Mouse (Mus musculus) myocyte (in vitro differentiated cells): Measurements from ENCODE around the gene E2f3. TPM values are rescaled to one million over a fixed set of nuclear protein-coding genes. Genes with fewer than 3 reads are reported as not detected.

Experiments used
- H3K27me3 ChIP-seq: one replicate; pipeline ENCODE4 v1.6.1; 2011; ENCODE audit not compliant: control insufficient read depth, insufficient read depth, insufficient read length
- H3K36me3 ChIP-seq: one replicate; pipeline ENCODE4 v1.6.1; 2011; ENCODE audit not compliant: control insufficient read depth, insufficient read depth
- H3K4me2 ChIP-seq: one replicate; pipeline ENCODE4 v1.6.1; 2011; ENCODE audit warnings: low read depth, control low read depth
- H3K4me3 ChIP-seq: one replicate; pipeline ENCODE4 v1.5.1; 2011; ENCODE audit warnings: mild to moderate bottlenecking, control low read depth, moderate library complexity
- H3K79me2 ChIP-seq: one replicate; pipeline ENCODE4 v1.6.1; 2011; ENCODE audit not compliant: control insufficient read depth, insufficient read depth
- H3ac ChIP-seq: one replicate; pipeline ENCODE4 v1.6.1; 2011; ENCODE audit not compliant: control insufficient read depth, insufficient read length
- CEBPB ChIP-seq: IDR thresholded peaks from 2 replicates; pipeline ENCODE4 v1.6.1; 2011; ENCODE audit warnings: mild to moderate bottlenecking, moderate library complexity; ENCODE audit not compliant: poor library complexity, insufficient read depth, severe bottlenecking
- E2F4 ChIP-seq: IDR thresholded peaks from one replicate; pipeline ENCODE4 v1.6.1; 2011; ENCODE audit warnings: mild to moderate bottlenecking, control low read depth, moderate library complexity; ENCODE audit not compliant: insufficient read depth
- MAX ChIP-seq: IDR thresholded peaks from one replicate; pipeline ENCODE4 v1.6.1; 2011; ENCODE audit warnings: low read depth, mild to moderate bottlenecking, control low read depth
- MYOD1 ChIP-seq, 3 experiments: IDR thresholded peaks; one replicate each; pipeline ENCODE4 v1.6.1; 2011; ENCODE audit warnings: control low read depth in 2 of 3, low read depth in 2 of 3, mild to moderate bottlenecking in 2 of 3, moderate library complexity in 1 of 3; ENCODE audit not compliant: insufficient read length in 2 of 3, control insufficient read depth in 1 of 3
- MYOG ChIP-seq, 3 experiments: IDR thresholded peaks; one replicate each; pipeline ENCODE4 v1.6.1; 2011; ENCODE audit warnings: control low read depth in 2 of 3, low read depth in 2 of 3, mild to moderate bottlenecking in 2 of 3; ENCODE audit not compliant: insufficient read length in 2 of 3, control insufficient read depth in 1 of 3, insufficient read depth in 1 of 3
- POLR2A ChIP-seq: IDR thresholded peaks from one replicate; pipeline ENCODE4 v1.6.1; 2011; ENCODE audit warnings: low read depth, mild to moderate bottlenecking, control low read depth, moderate library complexity; ENCODE audit not compliant: insufficient read length
- POLR2AphosphoS2 ChIP-seq: IDR thresholded peaks from one replicate; pipeline ENCODE4 v1.6.1; 2011; ENCODE audit warnings: low read depth, control low read depth; ENCODE audit not compliant: insufficient read length
- REST ChIP-seq: IDR thresholded peaks from one replicate; pipeline ENCODE4 v1.6.1; 2011; ENCODE audit warnings: mild to moderate bottlenecking, control low read depth, moderate library complexity; ENCODE audit not compliant: insufficient read depth, insufficient read length
- SRF ChIP-seq: IDR thresholded peaks from one replicate; pipeline ENCODE4 v1.6.1; 2011; ENCODE audit warnings: low read depth; ENCODE audit not compliant: control insufficient read depth, insufficient read length
- TCF12 ChIP-seq: IDR thresholded peaks from one replicate; pipeline ENCODE4 v1.6.1; 2011; ENCODE audit warnings: mild to moderate bottlenecking, control low read depth; ENCODE audit not compliant: poor library complexity, insufficient read depth, severe bottlenecking
- TCF3 ChIP-seq: IDR thresholded peaks from one replicate; pipeline ENCODE4 v1.6.1; 2011; ENCODE audit warnings: low read depth, control low read depth; ENCODE audit not compliant: insufficient read length
- USF1 ChIP-seq: IDR thresholded peaks from one replicate; pipeline ENCODE4 v1.6.1; 2011; ENCODE audit warnings: low read depth, mild to moderate bottlenecking, control low read depth, moderate library complexity
- polyA plus RNA-seq: library from polyadenylated mRNA; unstranded; fragments of >200 nt; fragmentation: generic; extraction: Trizol; gene quantifications from one replicate; pipeline ENCODE4 v1.2.1, GENCODE M21; 2012; ENCODE audit warnings: missing spikeins

The E2f3 gene
- polyA plus RNA-seq, 1 experiment = 5.6 TPM

DNA sequence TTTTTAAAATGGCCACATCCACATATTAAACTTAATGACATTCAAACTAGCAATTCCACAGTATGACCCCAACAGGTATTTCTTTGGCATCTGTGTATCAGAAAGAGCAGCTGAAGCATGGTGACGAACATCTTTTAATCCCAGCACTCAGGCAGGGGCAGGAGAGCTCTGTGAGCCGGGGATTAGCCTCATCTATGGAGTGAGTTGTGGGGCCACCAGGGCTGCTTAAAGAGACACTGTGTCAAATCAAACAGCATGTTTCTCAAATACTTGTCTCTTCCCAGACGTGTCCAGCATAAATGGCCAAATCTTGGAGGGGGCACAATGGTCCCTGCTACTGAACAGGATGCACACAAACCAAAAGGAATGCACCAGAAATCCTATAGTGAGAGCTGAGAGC lies 59.7 kb downstream of the E2f3 start:
- Histone ChIP-seq H3ac (no peak overlapping the region), H3K4me3 (no peak overlapping the region), H3K36me3 (no peaks in the 10 kb centered on the region), H3K79me2 (peaks cover 74% of the 10 kb centered on the region), H3K4me2 (no peak overlapping the region), H3K27me3 (no peaks in the 10 kb centered on the region)
- TF ChIP-seq E2F4 = no peak
- TF ChIP-seq POLR2A = no peak
- no peak for TF ChIP-seq REST
- no peak for TF ChIP-seq USF1
- TF ChIP-seq SRF = no peak
- no peak for TF ChIP-seq POLR2AphosphoS2
- no peak for TF ChIP-seq TCF3
- TF ChIP-seq TCF12 = no peak

DNA sequence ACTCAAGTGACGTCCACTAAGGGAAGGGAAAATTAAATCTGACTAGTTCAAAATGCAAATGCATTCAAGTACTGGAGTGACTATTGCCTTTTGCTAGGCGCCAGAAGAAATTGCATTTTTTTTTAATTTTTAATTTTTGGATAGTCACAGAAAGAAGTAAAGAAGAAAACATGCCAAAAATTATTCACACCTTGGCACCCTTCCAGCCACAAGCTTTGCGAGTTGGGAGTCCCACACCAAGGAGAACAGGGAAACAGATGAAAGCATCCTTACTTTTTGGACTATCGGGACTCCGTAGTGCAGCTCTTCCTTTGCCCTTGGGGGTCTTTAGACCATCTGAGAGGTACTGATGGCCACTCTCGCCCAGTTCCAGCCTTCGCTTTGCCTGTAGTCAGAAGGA lies 66.0 kb downstream of the E2f3 start:
- H3K79me2 ChIP-seq = peaks cover 31% of the 10 kb centered on the region

DNA sequence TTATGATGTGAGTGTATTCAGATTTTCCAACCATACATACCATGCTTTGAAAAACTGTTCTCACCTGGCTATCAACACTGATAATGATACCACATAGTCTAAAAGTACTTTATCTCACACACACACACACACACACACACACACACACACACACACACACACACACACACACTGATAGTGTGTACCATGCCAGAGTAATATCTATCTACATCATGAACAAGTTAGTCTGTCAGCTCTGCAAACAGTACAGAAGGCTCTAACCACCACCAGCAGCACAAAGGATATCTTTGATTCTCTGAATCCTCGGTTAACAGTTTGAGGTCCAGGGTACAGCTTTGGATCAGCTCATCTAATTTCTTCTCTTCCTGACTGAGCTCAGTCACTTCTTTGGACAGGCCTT lies 69.3 kb downstream of the E2f3 start:
- H3K4me2 ChIP-seq = no peak overlapping the region
- H3K79me2 ChIP-seq = peaks cover 7% of the 10 kb centered on the region
- H3K27me3 ChIP-seq = no peaks in the 10 kb centered on the region
- TF ChIP-seq REST = no peak
- TF ChIP-seq POLR2AphosphoS2 = no peak
- no peak for TF ChIP-seq POLR2A
- TF ChIP-seq MAX = no peak
- no peak for TF ChIP-seq E2F4
- TF ChIP-seq SRF = no peak
- no peak for TF ChIP-seq CEBPB
- TF ChIP-seq TCF12 = no peak
- TF ChIP-seq MYOD1 (IDR thresholded peaks at IDR 0.05; ENCODE audit: control insufficient read depth in 1 of 3, insufficient read length in 2 of 3, low read depth in 2 of 3) = no peak
- TF ChIP-seq MYOG (IDR thresholded peaks at IDR 0.05; ENCODE audit: control insufficient read depth in 1 of 3, insufficient read depth in 1 of 3, insufficient read length in 2 of 3, low read depth in 2 of 3) = no peak
- no peak for TF ChIP-seq USF1
- TF ChIP-seq TCF3 = no peak
- peaks cover 28% of the 10 kb centered on the region for H3K36me3 ChIP-seq
- no peak overlapping the region for H3ac ChIP-seq
- no peak overlapping the region for H3K4me3 ChIP-seq

More for the DNA sequence above, 66.0 kb downstream of the E2f3 start:
- H3K4me3 ChIP-seq = no peak overlapping the region
- no peak overlapping the region for H3K4me2 ChIP-seq
- TF ChIP-seq POLR2A (no peak), TCF12 (no peak), SRF (no peak), MAX (no peak), POLR2AphosphoS2 (no peak), REST (no peak), USF1 (no peak), MYOG (IDR thresholded peaks at IDR 0.05; ENCODE audit: control insufficient read depth in 1 of 3, insufficient read depth in 1 of 3, insufficient read length in 2 of 3, low read depth in 2 of 3) (no peak), CEBPB (no peak), MYOD1 (IDR thresholded peaks at IDR 0.05; ENCODE audit: control insufficient read depth in 1 of 3, insufficient read length in 2 of 3, low read depth in 2 of 3) (no peak)
- H3K36me3 ChIP-seq = peaks cover 15% of the 10 kb centered on the region
- no peak overlapping the region for H3ac ChIP-seq
- H3K27me3 ChIP-seq = no peaks in the 10 kb centered on the region

DNA sequence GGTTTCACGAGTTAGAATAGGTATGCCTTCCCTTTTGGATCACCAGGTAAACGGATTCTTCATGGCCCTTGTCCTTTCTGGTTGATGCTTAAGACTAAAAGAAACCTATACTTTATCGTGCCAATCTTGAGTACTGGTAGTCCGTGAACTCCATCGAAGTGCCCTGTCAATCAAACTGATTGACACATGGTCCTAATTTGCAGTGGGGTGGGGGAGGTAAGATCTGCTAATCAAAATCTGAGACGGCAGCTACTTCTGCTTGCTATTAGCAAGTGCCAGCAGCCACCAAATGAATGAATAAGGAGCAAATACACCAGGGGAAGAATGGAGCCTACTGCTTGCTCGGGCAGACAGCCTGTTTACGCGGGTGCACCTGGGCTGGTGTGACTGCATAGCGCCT lies 72.3 kb downstream of the E2f3 start:
- TF ChIP-seq CEBPB (no peak), MYOG (IDR thresholded peaks at IDR 0.05; ENCODE audit: control insufficient read depth in 1 of 3, insufficient read depth in 1 of 3, insufficient read length in 2 of 3, low read depth in 2 of 3) (no peak), TCF12 (no peak), POLR2AphosphoS2 (no peak), E2F4 (no peak), SRF (no peak), TCF3 (no peak), POLR2A (no peak)
- no peak overlapping the region for H3ac ChIP-seq
- H3K27me3 ChIP-seq = no peaks in the 10 kb centered on the region
- H3K4me2 ChIP-seq = no peak overlapping the region
- H3K79me2 ChIP-seq = no peaks in the 10 kb centered on the region
- H3K36me3 ChIP-seq = peaks cover 46% of the 10 kb centered on the region
- H3K4me3 ChIP-seq = no peak overlapping the region

DNA sequence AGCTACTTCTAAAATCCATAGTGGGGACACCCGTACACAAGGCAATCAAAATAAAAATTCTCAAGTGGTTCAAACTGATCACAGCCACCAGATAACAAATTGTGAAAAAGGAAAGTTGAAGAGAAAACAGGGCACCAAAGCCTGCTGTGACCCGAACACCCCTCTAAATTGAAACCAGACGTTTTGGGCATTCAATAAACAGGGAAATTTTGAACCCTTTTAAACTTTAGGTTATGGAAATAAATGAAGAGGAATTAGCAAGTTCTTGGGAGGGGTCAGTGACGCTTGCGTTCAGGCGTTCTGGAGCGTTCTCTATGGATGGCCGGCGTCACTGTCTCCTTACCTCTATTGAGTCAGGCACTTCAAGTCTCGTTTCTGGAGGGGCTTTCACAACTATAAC lies 72.8 kb downstream of the E2f3 start:
- Histone ChIP-seq H3ac (no peak overlapping the region), H3K4me3 (no peak overlapping the region), H3K4me2 (no peak overlapping the region), H3K36me3 (peaks cover 45% of the 10 kb centered on the region), H3K27me3 (no peaks in the 10 kb centered on the region), H3K79me2 (no peaks in the 10 kb centered on the region)
- no peak for TF ChIP-seq USF1
- TF ChIP-seq MYOG (IDR thresholded peaks at IDR 0.05; ENCODE audit: control insufficient read depth in 1 of 3, insufficient read depth in 1 of 3, insufficient read length in 2 of 3, low read depth in 2 of 3) = no peak
- no peak for TF ChIP-seq POLR2A
